Mouse (Mus musculus) lung, embryonic 16.5 days (tissue): ENCODE results near the gene Dcst2. TPM values are rescaled to one million over a fixed set of nuclear protein-coding genes. Genes with fewer than 3 reads are reported as not detected.

Experiments used
- ATAC-seq: fragments of 200-750 bp; cut with Nextera tagmentation; 2 replicates; pipeline ENCODE4 v1.8.0; 2017; ENCODE audit warnings: low read depth, mild to moderate bottlenecking, moderate library complexity
- H3K27ac ChIP-seq: fragments of 300-500 bp; sonication (generic); 2 replicates; pipeline ENCODE4 v1.5.1; 2014; ENCODE audit warnings: mild to moderate bottlenecking, control low read depth, low read length
- H3K27me3 ChIP-seq: fragments of 300-500 bp; sonication (generic); 2 replicates; pipeline ENCODE4 v1.6.1; 2014; ENCODE audit warnings: low read depth, low read length, mixed read lengths; ENCODE audit not compliant: control insufficient read depth, insufficient read depth
- H3K36me3 ChIP-seq: fragments of 300-500 bp; sonication (generic); 2 replicates; pipeline ENCODE4 v1.6.1; 2014; ENCODE audit warnings: low read length; ENCODE audit not compliant: control insufficient read depth, insufficient read depth
- H3K4me1 ChIP-seq: fragments of 300-500 bp; sonication (generic); replicated peaks from 2 replicates; pipeline ENCODE4 v1.6.1; 2014; ENCODE audit warnings: low read length, mixed read lengths; ENCODE audit not compliant: control insufficient read depth, insufficient read depth
- H3K4me2 ChIP-seq: fragments of 300-500 bp; sonication (generic); 2 replicates; pipeline ENCODE4 v1.6.1; 2014; ENCODE audit warnings: low read depth, low read length, control low read depth
- H3K4me3 ChIP-seq: fragments of 300-500 bp; sonication (generic); 2 replicates; pipeline ENCODE4 v1.5.1; 2014; ENCODE audit warnings: mild to moderate bottlenecking, low read length, control low read depth
- H3K9ac ChIP-seq: fragments of 300-500 bp; sonication (generic); 2 replicates; pipeline ENCODE4 v1.6.1; 2014; ENCODE audit warnings: low read length, control low read depth
- H3K9me3 ChIP-seq: fragments of 300-500 bp; sonication (generic); 2 replicates; pipeline ENCODE4 v1.6.1; 2016; ENCODE audit warnings: low read length; ENCODE audit not compliant: control insufficient read depth
- WGBS: fragments of 180-500 bp; shearing (Covaris S2); extraction: QIAGEN DNeasy Blood & Tissue Kit; methylation state at CpG from one replicate; pipeline ENCODE4 v1.1.7; 2014; 5-methylcytosine and 5-hydroxymethylcytosine counted together
- polyA plus RNA-seq: library from polyadenylated mRNA; unstranded; fragments of >200 nt; fragmentation: Nextera tagmentation; extraction: Ambion mirVana; gene quantifications from 2 replicates; pipeline ENCODE4 v1.2.1, GENCODE M21; 2015

The Dcst2 gene
- polyA plus RNA-seq, 1 experiment from 2014 or later, result 0.06 TPM

- H3K9ac ChIP-seq, result peak within 1 kb of the TSS; percentile 80
- ATAC-seq, result peak; percentile 58
Measured at GRCm38 (mm10) chr3:89394006-89394893, 32.5 kb downstream of the Dcst2 start, which contains the start of gene Zbtb7b. Zbtb7b (minus strand) TSS chr3:89394776.

GRCm38 (mm10) chr3:89394894-89395256, 33.1 kb downstream of the Dcst2 start:
- under 1% methylated on average over 12 of the region's 12 CpGs for WGBS
- H3K36me3 ChIP-seq, result no peaks in the 10 kb centered on the region
- H3K4me1 ChIP-seq, result peaks cover 26% of the 10 kb centered on the region
- ATAC-seq, result peak; percentile 29
- H3K9me3 ChIP-seq, result no peaks in the 10 kb centered on the region
- H3K4me2 ChIP-seq, result peak overlapping the region; percentile 99
- peak overlapping the region; percentile 98 for H3K27ac ChIP-seq
- peak overlapping the region; percentile 73 for H3K4me3 ChIP-seq
- no peaks in the 10 kb centered on the region for H3K27me3 ChIP-seq
- H3K9ac ChIP-seq, result peak overlapping the region; percentile 80

More at GRCm38 (mm10) chr3:89394006-89394893, 32.5 kb downstream of the Dcst2 start, which contains the start of gene Zbtb7b:
- peak within 1 kb of the TSS; percentile 99 for H3K4me2 ChIP-seq
- no peaks in the 10 kb centered on the region for H3K36me3 ChIP-seq
- H3K27ac ChIP-seq, result peak within 1 kb of the TSS; percentile 98
- no peaks in the 10 kb centered on the region for H3K9me3 ChIP-seq
- peaks cover 29% of the 10 kb centered on the region for H3K4me1 ChIP-seq
- peak within 1 kb of the TSS; percentile 73 for H3K4me3 ChIP-seq
- WGBS, result under 1% methylated on average over 40 of the region's 42 CpGs
- H3K27me3 ChIP-seq, result no peaks in the 10 kb centered on the region

GRCm38 (mm10) chr3:89395419-89395805, 33.6 kb downstream of the Dcst2 start:
- peak overlapping the region; percentile 73 for H3K4me3 ChIP-seq
- H3K9ac ChIP-seq, result peak overlapping the region; percentile 80
- peak overlapping the region; percentile 99 for H3K4me2 ChIP-seq
- 2% methylated on average over 10 of the region's 10 CpGs for WGBS
- peaks cover 21% of the 10 kb centered on the region for H3K4me1 ChIP-seq
- H3K27me3 ChIP-seq, result no peaks in the 10 kb centered on the region
- ATAC-seq, result no peak
- no peaks in the 10 kb centered on the region for H3K9me3 ChIP-seq
- H3K27ac ChIP-seq, result peak overlapping the region; percentile 98
- no peaks in the 10 kb centered on the region for H3K36me3 ChIP-seq

- under 1% methylated on average over 43 of the region's 44 CpGs for WGBS
- peak overlapping the region; percentile 99 for H3K4me2 ChIP-seq
Measured at GRCm38 (mm10) chr3:89395806-89396653, 34.3 kb downstream of the Dcst2 start.

GRCm38 (mm10) chr3:89396654-89397005, 34.9 kb downstream of the Dcst2 start:
- Histone ChIP-seq H3K4me3 (peak overlapping the region; percentile 73), H3K9ac (peak overlapping the region; percentile 78), H3K27ac (peak overlapping the region; percentile 60; the same call in 1 of the 2 replicates), H3K4me1 (peaks cover 9% of the 10 kb centered on the region), H3K4me2 (peak overlapping the region; percentile 99), H3K27me3 (no peaks in the 10 kb centered on the region), H3K36me3 (no peaks in the 10 kb centered on the region), H3K9me3 (no peaks in the 10 kb centered on the region)
- 2% methylated on average over 4 of the region's 4 CpGs for WGBS
- no peak for ATAC-seq

More at GRCm38 (mm10) chr3:89395806-89396653, 34.3 kb downstream of the Dcst2 start:
- peaks cover 15% of the 10 kb centered on the region for H3K4me1 ChIP-seq
- H3K4me3 ChIP-seq, result peak overlapping the region; percentile 73
- peak overlapping the region; percentile 60 for H3K27ac ChIP-seq
- no peak for ATAC-seq
- no peaks in the 10 kb centered on the region for H3K9me3 ChIP-seq
- H3K36me3 ChIP-seq, result no peaks in the 10 kb centered on the region
- peak overlapping the region; percentile 78 for H3K9ac ChIP-seq
- no peaks in the 10 kb centered on the region for H3K27me3 ChIP-seq

GRCm38 (mm10) chr3:89401329-89401728, 39.6 kb downstream of the Dcst2 start:
- no peak for ATAC-seq
- WGBS, result 82% methylated on average over 7 of the region's 7 CpGs
- H3K36me3 ChIP-seq, result peaks cover 5% of the 10 kb centered on the region; the same call in 1 of the 2 replicates
- H3K27ac ChIP-seq, result no peak overlapping the region
- no peak overlapping the region for H3K9ac ChIP-seq
- H3K4me3 ChIP-seq, result no peak overlapping the region
- H3K4me2 ChIP-seq, result no peak overlapping the region
- H3K4me1 ChIP-seq, result no peaks in the 10 kb centered on the region
- no peaks in the 10 kb centered on the region for H3K9me3 ChIP-seq
- H3K27me3 ChIP-seq, result no peaks in the 10 kb centered on the region

- Histone ChIP-seq H3K9ac (no peak within 1 kb of the TSS), H3K4me2 (no peak within 1 kb of the TSS), H3K36me3 (peaks cover 5% of the 10 kb centered on the region; the same call in 1 of the 2 replicates), H3K27ac (no peak within 1 kb of the TSS), H3K4me1 (no peaks in the 10 kb centered on the region), H3K27me3 (no peaks in the 10 kb centered on the region), H3K9me3 (no peaks in the 10 kb centered on the region), H3K4me3 (no peak within 1 kb of the TSS)
- ATAC-seq, result no peak
- WGBS, result 73% methylated on average over 5 of the region's 5 CpGs
Measured at GRCm38 (mm10) chr3:89402693-89403092, 40.9 kb downstream of the Dcst2 start, which contains the start of gene Lenep. Lenep (minus strand) TSS chr3:89402793.

GRCm38 (mm10) chr3:89406887-89407286, 45.1 kb downstream of the Dcst2 start:
- H3K27ac ChIP-seq, result no peak overlapping the region
- no peaks in the 10 kb centered on the region for H3K27me3 ChIP-seq
- H3K4me3 ChIP-seq, result no peak overlapping the region
- peaks cover 7% of the 10 kb centered on the region for H3K4me1 ChIP-seq
- no peak for ATAC-seq
- no peak overlapping the region for H3K4me2 ChIP-seq
- no peaks in the 10 kb centered on the region for H3K9me3 ChIP-seq
- no peak overlapping the region for H3K9ac ChIP-seq
- H3K36me3 ChIP-seq, result peaks cover 5% of the 10 kb centered on the region; the same call in 1 of the 2 replicates
- 80% methylated on average over 6 of the region's 6 CpGs for WGBS

GRCm38 (mm10) chr3:89408448-89408847, 46.7 kb downstream of the Dcst2 start:
- ATAC-seq, result no peak
- H3K9me3 ChIP-seq, result no peaks in the 10 kb centered on the region

More at GRCm38 (mm10) chr3:89408448-89408847, 46.7 kb downstream of the Dcst2 start:
- H3K9ac ChIP-seq, result no peak overlapping the region
- 59% methylated on average over 16 of the region's 16 CpGs for WGBS
- H3K36me3 ChIP-seq, result no peaks in the 10 kb centered on the region; the same call in 1 of the 2 replicates
- H3K4me3 ChIP-seq, result no peak overlapping the region
- no peaks in the 10 kb centered on the region for H3K27me3 ChIP-seq
- H3K27ac ChIP-seq, result no peak overlapping the region
- H3K4me1 ChIP-seq, result peaks cover 7% of the 10 kb centered on the region
- no peak overlapping the region for H3K4me2 ChIP-seq
